Mouse (Mus musculus) cerebellum, adult 2 months (tissue): Measurements from ENCODE around the gene Agap1.

Experiments
- CTCF ChIP-seq: fragments of 200-500 bp; IDR thresholded peaks from 2 replicates; pipeline ENCODE4 v1.5.1; 2011; ENCODE audit warnings: low read depth, mild to moderate bottlenecking, control low read depth, low read length, moderate library complexity, borderline replicate concordance; ENCODE audit not compliant: insufficient read depth
- POLR2A ChIP-seq: fragments of 200-500 bp; IDR thresholded peaks from 2 replicates; pipeline ENCODE4 v1.6.1; 2011; ENCODE audit warnings: low read length, control low read depth, borderline replicate concordance; ENCODE audit not compliant: insufficient read depth

DNA sequence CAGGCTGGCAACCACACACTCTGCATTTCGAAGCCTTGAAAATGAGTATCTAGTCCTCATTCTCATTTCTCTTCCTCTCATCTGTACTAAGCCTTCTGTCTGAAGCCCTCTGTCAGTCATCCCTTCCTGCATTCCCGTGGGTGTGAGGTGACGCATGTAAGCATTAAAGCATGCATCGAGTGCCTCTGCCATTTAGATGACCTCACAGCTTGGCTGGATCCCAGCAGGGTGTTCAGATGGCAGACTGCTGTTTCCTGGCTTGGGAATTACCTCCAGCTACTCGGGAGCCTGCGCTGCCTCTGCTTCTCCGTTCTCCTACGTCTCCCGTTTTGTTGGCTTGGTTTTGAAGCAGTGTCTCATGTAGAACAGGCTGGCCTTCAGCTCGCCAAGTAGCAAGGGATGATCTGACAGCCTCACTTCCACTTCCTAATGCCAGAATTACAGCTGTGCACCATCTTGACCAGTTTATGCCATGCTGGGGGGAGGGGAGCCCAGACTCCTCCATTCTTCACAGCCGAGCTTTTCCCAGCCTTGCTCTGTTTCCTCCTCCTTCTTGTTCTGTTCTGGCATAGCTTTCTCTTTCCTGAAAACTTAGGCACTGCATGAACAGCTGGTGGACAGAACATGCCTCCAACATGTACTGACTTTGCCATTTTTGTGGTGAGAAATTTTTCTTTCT, 202.2 kb downstream of the Agap1 start:
- no peak for TF ChIP-seq POLR2A
- no peak for TF ChIP-seq CTCF
